Mouse (Mus musculus): ENCODE results near the gene Faap20.

- TF ChIP-seq POLR2A (IDR thresholded peaks at IDR 0.05; ENCODE audit: low read depth, low read length) (no peak), CTCF (IDR thresholded peaks at IDR 0.05; ENCODE audit: borderline replicate concordance, insufficient read depth, low read length) (no peak)
These were observed 34.8 kb upstream of the Faap20 start for GRCm38 (mm10) chr4:155214793-155215192.
